Mouse (Mus musculus): Measurements from ENCODE around the gene Cacna2d4. TPM values are rescaled to one million over a fixed set of nuclear protein-coding genes. Genes with fewer than 3 reads are reported as not detected.

Gene Cacna2d4
- total and polyA plus RNA-seq, 2 experiments from 2014 or later: 0.48 to 0.62 TPM

DNA sequence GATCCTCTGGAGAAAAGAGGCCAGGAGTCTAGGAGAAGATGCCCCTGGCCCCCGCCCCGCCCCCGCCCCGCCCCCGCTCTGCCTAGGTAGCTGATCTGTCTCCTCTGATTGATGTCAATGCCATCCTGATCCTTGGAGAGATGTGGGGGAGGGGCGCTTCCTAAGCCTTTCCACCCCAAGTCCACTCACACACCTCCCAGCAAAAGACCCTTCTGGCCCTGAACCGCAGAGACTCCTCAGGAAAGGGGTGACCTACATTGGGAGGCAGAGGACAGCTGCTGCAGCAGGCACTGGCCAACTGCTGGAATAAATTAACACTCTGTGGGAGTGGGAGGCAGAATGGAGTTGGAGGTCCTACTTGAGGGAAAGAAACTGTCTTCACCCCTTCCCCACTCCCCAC, 90.2 kb downstream of the Cacna2d4 start:
- Histone ChIP-seq H3K27me3 (ENCODE audit: insufficient read depth, low read length) (no peaks in the 10 kb centered on the region), H3K9ac (no peak overlapping the region), H3K4me2 (ENCODE audit: low read depth) (no peak overlapping the region), H3K4me3 (ENCODE audit: low read depth, low read length) (no peak overlapping the region), H3K9me3 (ENCODE audit: low read length) (no peaks in the 10 kb centered on the region), H3K36me3 (ENCODE audit: insufficient read depth) (peaks cover 5% of the 10 kb centered on the region; the same call in 1 of the 2 replicates), H3K4me1 (ENCODE audit: insufficient read depth) (peaks cover 34% of the 10 kb centered on the region), H3K27ac (ENCODE audit: low read depth, low read length) (no peak overlapping the region)
- DNase-seq: no peak
- whole genome bisulfite sequencing: 69% methylated on average over 7 of the region's 7 CpGs
- no peak for ATAC-seq
- no peak for TF ChIP-seq CTCF (IDR thresholded peaks at IDR 0.05; ENCODE audit: low read depth)

DNA sequence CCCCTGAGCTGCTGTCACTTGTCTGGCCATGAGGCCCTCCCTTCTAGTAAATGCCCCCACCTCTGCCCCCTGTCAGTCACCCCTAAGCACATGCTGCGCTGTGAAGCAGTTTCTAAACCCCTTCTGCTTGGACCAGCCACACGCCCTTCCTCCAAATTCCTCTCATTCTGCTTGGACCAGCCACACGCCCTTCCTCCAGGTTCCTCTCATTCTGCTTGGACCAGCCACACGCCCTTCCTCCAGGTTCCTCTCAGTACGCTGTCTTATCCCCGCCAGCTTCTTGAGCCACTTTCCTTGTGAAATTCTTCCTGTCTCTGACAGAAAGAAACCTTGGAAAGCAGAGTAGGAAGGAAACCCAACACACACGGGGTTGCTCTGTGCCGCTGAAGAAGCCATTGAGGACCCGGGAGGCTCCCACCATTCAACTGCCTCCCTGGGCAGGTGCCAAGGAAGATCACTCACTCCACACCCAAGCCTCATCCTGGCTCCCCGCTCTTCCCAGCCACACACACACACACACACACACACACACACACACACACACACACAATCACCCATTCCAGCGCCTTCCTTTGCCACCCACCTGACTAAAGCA, 92.3 kb downstream of the Cacna2d4 start:
- 14% methylated on average over 11 of the region's 11 CpGs for WGBS
- H3K9me3 ChIP-seq (ENCODE audit: low read length): no peaks in the 10 kb centered on the region
- TF ChIP-seq CTCF (IDR thresholded peaks at IDR 0.05; ENCODE audit: low read depth): no peak
- H3K36me3 ChIP-seq (ENCODE audit: insufficient read depth): no peaks in the 10 kb centered on the region
- peaks cover 34% of the 10 kb centered on the region for H3K4me1 ChIP-seq (ENCODE audit: insufficient read depth)
- H3K4me3 ChIP-seq (ENCODE audit: low read depth, low read length): peak overlapping the region; percentile 62
- peak overlapping the region; percentile 74 for H3K9ac ChIP-seq
- H3K27ac ChIP-seq (ENCODE audit: low read depth, low read length): peak overlapping the region; percentile 74
- ATAC-seq: peak; percentile 28
- no peak for DNase-seq
- peak overlapping the region; percentile 78 for H3K4me2 ChIP-seq (ENCODE audit: low read depth)
- no peaks in the 10 kb centered on the region for H3K27me3 ChIP-seq (ENCODE audit: insufficient read depth, low read length)

DNA sequence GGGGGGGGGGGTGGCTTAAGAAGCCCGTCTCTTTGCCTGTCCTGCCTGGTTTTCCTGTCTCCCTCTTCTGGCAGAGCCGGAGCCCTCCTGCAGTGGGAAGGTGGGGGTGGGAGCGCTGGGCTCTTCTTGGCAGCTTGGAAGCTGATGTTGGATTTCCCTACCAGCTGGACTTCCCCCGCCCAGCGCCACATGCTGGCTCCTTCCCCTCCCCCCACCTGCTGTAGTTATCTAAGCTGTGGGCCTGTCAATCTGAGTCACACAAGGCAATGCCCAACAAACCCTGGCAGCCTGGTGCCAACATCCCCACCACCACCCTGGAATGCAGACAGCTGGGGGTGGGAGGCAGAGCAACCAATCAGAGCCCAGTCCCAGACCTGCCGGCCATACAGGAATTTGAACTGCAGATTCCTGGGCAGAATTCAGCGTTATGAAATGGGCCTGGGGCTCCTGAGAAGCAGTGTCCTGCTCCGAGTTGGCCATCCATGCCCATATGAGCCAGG, 92.9 kb downstream of the Cacna2d4 start:
- Histone ChIP-seq H3K4me2 (ENCODE audit: low read depth) (peak overlapping the region; percentile 78), H3K27ac (ENCODE audit: low read depth, low read length) (peak overlapping the region; percentile 74), H3K4me1 (ENCODE audit: insufficient read depth) (peaks cover 34% of the 10 kb centered on the region), H3K4me3 (ENCODE audit: low read depth, low read length) (peak overlapping the region; percentile 62), H3K36me3 (ENCODE audit: insufficient read depth) (no peaks in the 10 kb centered on the region), H3K9ac (peak overlapping the region; percentile 74), H3K27me3 (ENCODE audit: insufficient read depth, low read length) (no peaks in the 10 kb centered on the region), H3K9me3 (ENCODE audit: low read length) (no peaks in the 10 kb centered on the region)
- peak; percentile 55 for TF ChIP-seq CTCF (IDR thresholded peaks at IDR 0.05; ENCODE audit: low read depth)
- DNase-seq (peak; percentile 87), ATAC-seq (peak; percentile 91)
- WGBS: 0% methylated on average over 8 of the region's 8 CpGs

DNA sequence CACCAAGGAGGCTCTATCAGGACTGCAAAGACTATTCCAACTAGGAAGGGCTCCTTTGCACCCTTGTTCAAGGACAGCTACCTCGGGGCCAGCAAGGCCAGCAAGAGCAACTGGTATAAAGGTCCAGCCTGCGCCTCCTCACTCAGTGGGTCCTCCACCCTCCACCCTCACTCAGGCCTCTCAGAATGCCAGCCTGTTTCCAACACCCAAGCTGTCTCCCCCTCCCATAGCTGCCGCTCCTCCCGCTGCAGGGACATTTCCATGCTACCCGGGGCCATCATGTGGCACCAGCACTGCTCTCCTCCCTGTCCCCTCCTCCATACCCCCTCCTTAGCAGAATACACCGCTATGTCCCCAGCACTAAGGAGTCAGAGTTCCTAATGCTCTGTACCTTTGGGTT, 93.6 kb downstream of the Cacna2d4 start:
- Histone ChIP-seq H3K4me3 (ENCODE audit: low read depth, low read length) (peak overlapping the region; percentile 62), H3K27ac (ENCODE audit: low read depth, low read length) (peak overlapping the region; percentile 74), H3K9me3 (ENCODE audit: low read length) (no peaks in the 10 kb centered on the region), H3K4me1 (ENCODE audit: insufficient read depth) (peaks cover 34% of the 10 kb centered on the region), H3K4me2 (ENCODE audit: low read depth) (peak overlapping the region; percentile 78), H3K36me3 (ENCODE audit: insufficient read depth) (no peaks in the 10 kb centered on the region), H3K9ac (peak overlapping the region; percentile 74), H3K27me3 (ENCODE audit: insufficient read depth, low read length) (no peaks in the 10 kb centered on the region)
- peak; percentile 52 for DNase-seq
- no peak for TF ChIP-seq CTCF (IDR thresholded peaks at IDR 0.05; ENCODE audit: low read depth)
- ATAC-seq: peak; percentile 34
- 13% methylated on average over 6 of the region's 6 CpGs for WGBS

DNA sequence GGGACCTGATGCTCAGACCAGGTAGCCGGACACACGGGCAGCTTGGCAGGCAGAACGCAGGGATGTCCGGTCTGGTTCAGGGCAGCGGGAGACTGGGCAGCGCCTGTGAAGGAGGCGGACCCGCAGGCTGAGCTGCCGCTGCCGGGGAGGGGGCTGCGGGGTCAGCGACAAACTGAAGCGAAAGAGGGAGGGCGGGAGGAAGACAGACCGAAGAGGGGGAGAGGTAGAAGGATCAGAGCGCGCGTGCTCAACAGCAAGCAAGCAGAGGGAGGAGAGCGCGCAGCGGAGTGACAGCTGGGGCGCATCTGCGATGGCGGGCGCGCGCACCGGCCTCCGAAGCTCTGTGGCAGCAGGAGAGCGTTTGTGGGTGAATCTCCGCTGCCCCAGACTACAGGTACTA, 94.2 kb downstream of the Cacna2d4 start, which contains the start of gene Lrtm2:
Gene Lrtm2 (minus strand): TSS at position 261 of the 400 bp plus-strand sequence.
- Histone ChIP-seq H3K27me3 (ENCODE audit: insufficient read depth, low read length) (no peaks in the 10 kb centered on the region), H3K4me2 (ENCODE audit: low read depth) (peak within 1 kb of the TSS; percentile 78), H3K4me1 (ENCODE audit: insufficient read depth) (peaks cover 34% of the 10 kb centered on the region), H3K4me3 (ENCODE audit: low read depth, low read length) (peak within 1 kb of the TSS; percentile 62), H3K36me3 (ENCODE audit: insufficient read depth) (no peaks in the 10 kb centered on the region), H3K9me3 (ENCODE audit: low read length) (no peaks in the 10 kb centered on the region), H3K27ac (ENCODE audit: low read depth, low read length) (peak within 1 kb of the TSS; percentile 74), H3K9ac (peak within 1 kb of the TSS; percentile 74)
- DNase-seq: peak; percentile 82
- WGBS: 1% methylated on average over 30 of the region's 31 CpGs
- peak; percentile 59 for ATAC-seq
- TF ChIP-seq CTCF (IDR thresholded peaks at IDR 0.05; ENCODE audit: low read depth): no peak

- DNase-seq (no peak), ATAC-seq (no peak)
- H3K27ac ChIP-seq (ENCODE audit: low read depth, low read length): no peak overlapping the region
- no peak overlapping the region for H3K4me2 ChIP-seq (ENCODE audit: low read depth)
- H3K36me3 ChIP-seq (ENCODE audit: insufficient read depth): no peaks in the 10 kb centered on the region
- no peaks in the 10 kb centered on the region for H3K27me3 ChIP-seq (ENCODE audit: insufficient read depth, low read length)
- no peak overlapping the region for H3K4me3 ChIP-seq (ENCODE audit: low read depth, low read length)
- H3K9me3 ChIP-seq (ENCODE audit: low read length): no peaks in the 10 kb centered on the region
- peaks cover 34% of the 10 kb centered on the region for H3K4me1 ChIP-seq (ENCODE audit: insufficient read depth)
- no peak overlapping the region for H3K9ac ChIP-seq
- WGBS: 4% methylated on average over 1 of the region's 1 CpGs
- TF ChIP-seq CTCF (IDR thresholded peaks at IDR 0.05; ENCODE audit: low read depth): no peak
Observed at GRCm38 (mm10) chr6:119332111-119332510, 95.8 kb downstream of the Cacna2d4 start.

GRCm38 (mm10) chr6:119333202-119333601, 96.9 kb downstream of the Cacna2d4 start:
- Histone ChIP-seq H3K27ac (ENCODE audit: low read depth, low read length) (no peak overlapping the region), H3K9ac (no peak overlapping the region), H3K36me3 (ENCODE audit: insufficient read depth) (no peaks in the 10 kb centered on the region), H3K4me1 (ENCODE audit: insufficient read depth) (peaks cover 24% of the 10 kb centered on the region), H3K27me3 (ENCODE audit: insufficient read depth, low read length) (no peaks in the 10 kb centered on the region), H3K9me3 (ENCODE audit: low read length) (no peaks in the 10 kb centered on the region), H3K4me2 (ENCODE audit: low read depth) (no peak overlapping the region), H3K4me3 (ENCODE audit: low read depth, low read length) (no peak overlapping the region)
- WGBS: 40% methylated on average over 3 of the region's 3 CpGs
- DNase-seq (no peak), ATAC-seq (no peak)
- no peak for TF ChIP-seq CTCF (IDR thresholded peaks at IDR 0.05; ENCODE audit: low read depth)

Measured in forebrain, postnatal 0 days (tissue).